Mouse (Mus musculus) hindbrain, embryonic 16.5 days (tissue): ENCODE data around the gene Tmem117. TPM values are rescaled to one million over a fixed set of nuclear protein-coding genes. Genes with fewer than 3 reads are reported as not detected.

Source experiments
- ATAC-seq: fragments of 200-750 bp; cut with Nextera tagmentation; 2 replicates; pipeline ENCODE4 v1.8.0; 2017; ENCODE audit warnings: moderate TSS enrichment, moderate library complexity
- H3K27ac ChIP-seq: fragments of 300-500 bp; sonication (generic); 2 replicates; pipeline ENCODE4 v1.5.1; 2014; ENCODE audit warnings: low read depth, mild to moderate bottlenecking, control low read depth, low read length, moderate library complexity
- H3K27me3 ChIP-seq: fragments of 300-500 bp; sonication (generic); replicated peaks from 2 replicates; pipeline ENCODE4 v1.6.1; 2014; ENCODE audit warnings: low read length; ENCODE audit not compliant: control insufficient read depth, insufficient read depth
- H3K36me3 ChIP-seq: fragments of 300-500 bp; sonication (generic); 2 replicates; pipeline ENCODE4 v1.6.1; 2014; ENCODE audit warnings: mild to moderate bottlenecking, low read length, moderate library complexity, mixed read lengths; ENCODE audit not compliant: control insufficient read depth, insufficient read depth
- H3K4me1 ChIP-seq: fragments of 300-500 bp; sonication (generic); 2 replicates; pipeline ENCODE4 v1.6.1; 2014; ENCODE audit warnings: low read depth, low read length; ENCODE audit not compliant: control insufficient read depth, insufficient read depth
- H3K4me2 ChIP-seq: fragments of 300-500 bp; sonication (generic); 2 replicates; pipeline ENCODE4 v1.6.1; 2014; ENCODE audit warnings: mild to moderate bottlenecking, low read length, control low read depth, moderate library complexity
- H3K4me3 ChIP-seq: fragments of 300-500 bp; sonication (generic); 2 replicates; pipeline ENCODE4 v1.5.1; 2014; ENCODE audit warnings: mild to moderate bottlenecking, low read length, control low read depth, moderate library complexity
- H3K9ac ChIP-seq: fragments of 300-500 bp; sonication (generic); 2 replicates; pipeline ENCODE4 v1.6.1; 2014; ENCODE audit warnings: low read depth, mild to moderate bottlenecking, control low read depth, low read length, moderate library complexity
- H3K9me3 ChIP-seq: fragments of 300-500 bp; sonication (generic); 2 replicates; pipeline ENCODE4 v1.6.1; 2014; ENCODE audit warnings: mild to moderate bottlenecking, low read length, moderate library complexity; ENCODE audit not compliant: control insufficient read depth
- WGBS: fragments of 180-500 bp; shearing (Covaris S2); extraction: QIAGEN DNeasy Blood & Tissue Kit; methylation state at CpG from one replicate; pipeline ENCODE4 v1.1.7; 2014; 5-methylcytosine and 5-hydroxymethylcytosine counted together
- polyA plus RNA-seq: library from polyadenylated mRNA; unstranded; fragments of >200 nt; fragmentation: Nextera tagmentation; extraction: Ambion mirVana; gene quantifications from 2 replicates; pipeline ENCODE4 v1.2.1, GENCODE M21; 2015

Gene Tmem117
- polyA plus RNA-seq, 1 experiment from 2014 or later = 13.9 TPM

DNA sequence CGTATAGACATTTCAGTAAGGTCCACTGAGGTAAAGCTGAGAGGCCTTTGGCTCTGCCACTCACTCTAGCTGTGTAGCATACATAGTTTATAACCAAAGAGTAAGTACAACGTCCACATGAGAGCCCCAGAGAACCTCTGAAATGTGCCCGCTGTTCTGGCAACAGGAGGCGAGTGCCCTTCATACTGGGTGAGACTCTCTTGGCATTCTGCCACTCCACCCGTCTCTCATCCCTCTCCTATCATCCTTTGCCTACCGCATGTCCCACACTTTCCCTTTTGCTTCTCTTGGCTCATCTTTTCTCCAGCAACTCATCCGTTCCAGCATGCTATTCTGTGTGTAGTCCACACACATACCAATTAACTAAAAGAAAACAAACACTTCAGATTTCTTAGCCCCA is 456.9 kb downstream of the Tmem117 start:
- Histone ChIP-seq H3K36me3 (no peaks in the 10 kb centered on the region), H3K9me3 (no peaks in the 10 kb centered on the region), H3K4me1 (peaks cover 4% of the 10 kb centered on the region; the same call in 1 of the 2 replicates), H3K27me3 (no peaks in the 10 kb centered on the region), H3K9ac (no peak overlapping the region), H3K4me3 (no peak overlapping the region), H3K4me2 (no peak overlapping the region), H3K27ac (no peak overlapping the region)
- no peak for ATAC-seq
- 77% methylated on average over 7 of the region's 7 CpGs for WGBS

- Histone ChIP-seq H3K36me3 (no peaks in the 10 kb centered on the region), H3K9me3 (no peaks in the 10 kb centered on the region), H3K4me1 (no peaks in the 10 kb centered on the region), H3K27me3 (no peaks in the 10 kb centered on the region), H3K4me3 (no peak overlapping the region), H3K9ac (no peak overlapping the region), H3K4me2 (no peak overlapping the region), H3K27ac (no peak overlapping the region)
- no peak for ATAC-seq
- WGBS = 89% methylated on average over 7 of the region's 7 CpGs
Measured at GRCm38 (mm10) chr15:95100133-95100532, 471.1 kb downstream of the Tmem117 start.

DNA sequence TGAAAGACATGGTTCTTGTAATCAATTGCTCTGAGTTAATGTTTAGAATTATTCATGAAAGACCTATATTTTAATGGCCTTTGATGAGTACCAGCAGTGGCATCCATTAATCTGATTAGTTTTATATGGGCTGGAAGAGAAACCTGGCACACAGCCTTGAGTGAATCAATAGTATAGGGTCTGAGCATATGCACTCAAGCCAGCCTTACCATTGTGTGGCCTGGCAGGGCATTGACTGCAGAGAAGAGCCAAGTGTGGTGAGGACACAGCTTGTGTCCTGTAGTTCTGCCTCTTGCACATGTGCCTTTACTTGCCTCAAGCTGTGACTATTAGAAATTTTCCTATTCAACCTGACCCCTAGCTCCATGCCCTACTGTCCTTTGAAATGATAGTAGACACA is 472.5 kb downstream of the Tmem117 start:
- ATAC-seq = no peak
- Histone ChIP-seq H3K36me3 (no peaks in the 10 kb centered on the region), H3K9me3 (no peaks in the 10 kb centered on the region), H3K9ac (no peak overlapping the region), H3K4me1 (no peaks in the 10 kb centered on the region), H3K27ac (no peak overlapping the region), H3K4me2 (no peak overlapping the region), H3K27me3 (no peaks in the 10 kb centered on the region), H3K4me3 (no peak overlapping the region)

DNA sequence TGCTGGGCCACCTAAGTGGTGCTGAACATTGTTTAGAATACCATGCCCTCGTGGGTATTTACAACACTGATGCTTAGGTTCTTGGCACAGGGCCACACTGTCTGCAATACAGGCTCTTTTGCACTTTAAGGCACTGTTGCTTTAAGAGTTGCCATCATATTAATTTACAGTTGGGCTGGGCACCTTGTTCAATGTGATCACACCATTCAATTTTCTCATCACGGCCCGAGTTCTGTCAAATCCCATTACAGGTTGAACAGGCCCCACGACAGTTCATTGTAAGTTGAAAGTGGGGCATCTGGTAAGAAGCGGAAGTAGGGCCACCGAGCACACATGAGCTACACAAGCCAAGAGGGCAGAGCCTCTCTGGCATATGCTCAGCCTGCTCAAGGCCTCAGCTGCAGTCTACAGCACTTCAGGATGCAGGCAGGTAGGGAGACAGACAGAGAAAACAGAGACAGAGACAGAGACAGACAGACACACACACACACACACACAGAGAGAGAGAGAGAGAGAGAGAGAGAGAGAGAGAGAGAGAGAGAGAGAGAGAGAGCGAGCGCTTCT is 478.3 kb downstream of the Tmem117 start:
- Histone ChIP-seq H3K4me3 (no peak overlapping the region), H3K4me2 (no peak overlapping the region), H3K4me1 (no peaks in the 10 kb centered on the region), H3K27ac (no peak overlapping the region), H3K9ac (no peak overlapping the region), H3K9me3 (no peaks in the 10 kb centered on the region), H3K27me3 (no peaks in the 10 kb centered on the region), H3K36me3 (no peaks in the 10 kb centered on the region)
- 58% methylated on average over 8 of the region's 8 CpGs for WGBS
- ATAC-seq = no peak

DNA sequence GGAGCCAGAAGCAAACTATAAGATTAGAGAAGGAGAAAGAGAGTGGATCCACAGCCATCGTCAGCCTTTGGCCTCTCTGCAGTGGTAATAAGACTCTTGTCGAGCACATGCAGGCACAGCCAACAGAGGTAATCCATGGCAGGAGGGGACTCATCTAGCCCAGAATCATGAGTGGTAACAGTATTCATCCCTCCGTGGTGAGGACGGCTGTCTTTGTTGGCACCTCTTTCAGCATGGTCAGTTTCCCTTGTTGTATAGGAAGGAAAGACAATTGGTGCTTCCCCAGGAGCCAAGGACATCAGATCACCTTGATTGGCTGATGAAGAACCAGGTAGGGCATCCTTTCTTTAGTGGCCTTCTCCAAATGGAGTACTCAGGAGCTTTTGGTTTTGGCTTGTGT is 479.6 kb downstream of the Tmem117 start:
- no peaks in the 10 kb centered on the region for H3K27me3 ChIP-seq

GRCm38 (mm10) chr15:95131401-95131800 is 502.4 kb downstream of the Tmem117 start:
- WGBS = 67% methylated on average over 4 of the region's 4 CpGs
- no peak for ATAC-seq
- no peak overlapping the region for H3K9ac ChIP-seq
- H3K4me1 ChIP-seq = no peaks in the 10 kb centered on the region
- H3K27ac ChIP-seq = no peak overlapping the region
- no peak overlapping the region for H3K4me2 ChIP-seq
- H3K9me3 ChIP-seq = no peaks in the 10 kb centered on the region
- H3K4me3 ChIP-seq = no peak overlapping the region
- H3K27me3 ChIP-seq = no peaks in the 10 kb centered on the region
- no peaks in the 10 kb centered on the region for H3K36me3 ChIP-seq

More for the DNA sequence above, 479.6 kb downstream of the Tmem117 start:
- no peaks in the 10 kb centered on the region for H3K9me3 ChIP-seq
- no peak for ATAC-seq
- H3K36me3 ChIP-seq = no peaks in the 10 kb centered on the region
- H3K27ac ChIP-seq = no peak overlapping the region
- WGBS = 80% methylated on average over 4 of the region's 4 CpGs
- H3K4me2 ChIP-seq = no peak overlapping the region
- no peak overlapping the region for H3K4me3 ChIP-seq
- no peak overlapping the region for H3K9ac ChIP-seq
- H3K4me1 ChIP-seq = no peaks in the 10 kb centered on the region

GRCm38 (mm10) chr15:95135926-95136609 is 507.0 kb downstream of the Tmem117 start:
- no peaks in the 10 kb centered on the region for H3K27me3 ChIP-seq
- no peaks in the 10 kb centered on the region for H3K9me3 ChIP-seq
- H3K36me3 ChIP-seq = no peaks in the 10 kb centered on the region
- H3K4me1 ChIP-seq = no peaks in the 10 kb centered on the region
- H3K4me3 ChIP-seq = no peak overlapping the region
- WGBS = 87% methylated on average over 17 of the region's 17 CpGs
- H3K9ac ChIP-seq = no peak overlapping the region
- H3K27ac ChIP-seq = no peak overlapping the region
- peak; percentile 67 for ATAC-seq
- H3K4me2 ChIP-seq = no peak overlapping the region

DNA sequence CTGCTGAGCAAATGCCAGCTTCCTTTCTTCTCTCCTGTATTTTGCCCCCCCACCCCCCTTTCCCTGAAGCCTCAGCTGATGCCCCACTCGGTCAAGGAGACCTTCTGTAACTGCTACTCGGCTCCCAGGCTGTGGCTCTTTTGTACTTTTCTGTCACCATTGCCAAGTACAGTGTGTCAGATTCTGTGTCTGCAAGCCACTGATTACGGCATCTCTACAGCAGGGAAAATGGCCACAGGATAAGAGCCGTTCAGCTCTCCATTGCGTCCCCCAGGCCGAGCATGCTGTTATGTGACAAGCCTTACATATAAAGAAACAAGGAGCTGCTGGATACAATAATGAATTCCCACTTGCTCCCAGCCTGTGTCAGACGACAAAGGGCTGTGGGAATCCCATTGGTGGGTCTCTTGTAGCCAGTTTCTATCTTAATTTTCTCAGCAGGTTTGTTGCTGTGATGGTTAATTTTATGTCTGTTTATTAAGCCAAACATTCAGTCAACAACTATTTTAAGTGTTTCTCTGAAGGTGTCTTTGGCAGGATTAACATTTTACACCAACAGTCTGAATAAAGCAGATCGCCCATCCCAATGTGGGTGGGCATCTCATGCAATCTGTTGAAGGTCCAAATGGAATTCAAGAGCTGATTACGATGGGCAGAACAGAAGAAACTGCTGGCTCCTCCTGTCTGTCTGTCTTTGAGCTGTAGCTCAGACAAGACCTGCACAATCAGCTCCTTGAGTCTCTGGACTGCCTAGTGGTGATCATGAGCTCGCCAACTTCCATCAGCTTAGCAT is 508.2 kb downstream of the Tmem117 start:
- ATAC-seq = no peak
- no peaks in the 10 kb centered on the region for H3K4me1 ChIP-seq
- H3K9me3 ChIP-seq = no peaks in the 10 kb centered on the region
- H3K9ac ChIP-seq = no peak overlapping the region
- 51% methylated on average over 10 of the region's 10 CpGs for WGBS
- H3K36me3 ChIP-seq = no peaks in the 10 kb centered on the region
- no peak overlapping the region for H3K4me2 ChIP-seq
- H3K27me3 ChIP-seq = no peaks in the 10 kb centered on the region
- H3K27ac ChIP-seq = no peak overlapping the region
- no peak overlapping the region for H3K4me3 ChIP-seq

GRCm38 (mm10) chr15:95138709-95139409 is 509.8 kb downstream of the Tmem117 start:
- no peak overlapping the region for H3K4me2 ChIP-seq
- 77% methylated on average over 12 of the region's 12 CpGs for WGBS
- no peaks in the 10 kb centered on the region for H3K9me3 ChIP-seq
- H3K4me1 ChIP-seq = no peaks in the 10 kb centered on the region
- ATAC-seq = no peak
- no peaks in the 10 kb centered on the region for H3K36me3 ChIP-seq
- no peaks in the 10 kb centered on the region for H3K27me3 ChIP-seq
- no peak overlapping the region for H3K9ac ChIP-seq
- no peak overlapping the region for H3K27ac ChIP-seq
- no peak overlapping the region for H3K4me3 ChIP-seq
